Mouse (Mus musculus) small intestine, adult 2 months (tissue): Measurements from ENCODE around the gene Wwox.

ENCODE experiments used
- CTCF ChIP-seq: fragments of 200-500 bp; IDR thresholded peaks from 2 replicates; pipeline ENCODE4 v1.5.1; 2012; ENCODE audit warnings: low read depth, mild to moderate bottlenecking, control low read depth, inconsistent platforms, low read length, moderate library complexity, mixed read lengths; ENCODE audit not compliant: insufficient replicate concordance, insufficient read length; ENCODE audit errors: extremely low read depth
- POLR2A ChIP-seq: fragments of 200-500 bp; IDR thresholded peaks from 2 replicates; pipeline ENCODE4 v1.6.1; 2012; ENCODE audit warnings: low read depth, mild to moderate bottlenecking, control low read depth, inconsistent platforms, low read length, moderate library complexity

DNA sequence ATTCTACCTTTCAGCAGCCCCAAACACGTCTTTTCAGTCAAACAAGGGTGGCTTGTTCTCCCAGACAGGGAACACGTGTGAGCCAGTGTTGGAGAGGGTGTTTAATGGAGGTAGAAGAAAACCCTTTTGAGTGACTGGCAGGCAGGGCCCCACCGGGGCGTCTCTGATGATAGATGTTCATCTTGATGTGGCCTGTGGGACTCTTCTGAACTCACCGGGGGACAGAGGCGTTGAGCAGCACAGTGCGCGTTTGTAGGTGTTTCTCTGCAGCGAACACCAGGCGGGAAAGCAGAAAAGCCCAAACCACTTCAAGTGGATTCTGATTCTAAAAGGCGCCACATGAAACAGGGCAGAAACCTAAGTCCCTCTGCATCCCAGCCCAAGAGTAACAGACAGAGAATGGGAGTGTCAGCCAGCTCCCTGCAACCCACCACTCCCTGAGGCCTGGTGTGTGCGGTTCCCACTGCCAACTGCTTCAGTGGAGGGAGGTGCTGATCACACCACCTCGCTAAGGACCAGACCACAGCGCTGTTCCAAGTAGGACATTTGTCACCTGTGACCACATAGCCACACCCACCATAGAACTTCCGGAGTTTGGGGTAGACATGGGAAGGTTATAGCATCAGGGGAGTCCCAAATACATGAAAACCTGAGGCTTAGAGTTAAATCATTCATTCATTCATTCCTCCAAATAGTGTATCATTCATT is 960.7 kb downstream of the Wwox start:
- TF ChIP-seq POLR2A (no peak), CTCF (no peak)
